Mouse (Mus musculus) T-helper 1 cell (primary cell): Measurements from ENCODE around the gene Cntn5.

Experiments
- in situ Hi-C: fragments of 300-600 bp; cut with MboI, MseI; formaldehyde crosslinking; loops from one replicate; pipeline ENCODE4 v1.15.1; 2025; ENCODE audit warnings: high pct_unique_total_duplicates

The Cntn5 gene

GRCm38 (mm10) chr9:9944872-9945271, 959.7 kb downstream of the Cntn5 start:
- in situ Hi-C loops = no loop called here

GRCm38 (mm10) chr9:9937444-9938436, 966.8 kb downstream of the Cntn5 start:
- in situ Hi-C loops = no loop called here

DNA sequence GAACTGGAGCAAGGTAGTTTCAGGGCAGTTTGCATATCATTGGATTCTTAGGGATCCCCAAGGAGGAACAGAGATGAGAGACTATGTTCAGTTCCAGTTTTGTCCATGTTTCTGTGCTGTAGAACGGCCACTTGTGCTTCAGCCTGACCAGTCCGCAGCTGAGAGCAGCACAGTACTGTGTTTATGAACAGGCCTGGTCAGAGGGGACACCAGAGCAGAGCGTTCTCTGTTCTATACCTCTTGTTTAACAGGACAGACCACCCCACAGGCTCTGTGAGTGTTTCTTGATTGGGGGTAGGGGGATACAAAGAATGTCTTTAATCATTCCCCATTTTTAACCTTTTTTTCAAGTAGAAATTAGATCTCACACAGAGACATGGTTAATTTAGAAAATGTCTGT, 984.0 kb downstream of the Cntn5 start:
- in situ Hi-C loops = no loop called here

GRCm38 (mm10) chr9:9899070-9899469, 1005.5 kb downstream of the Cntn5 start:
- in situ Hi-C loops = no loop called here

DNA sequence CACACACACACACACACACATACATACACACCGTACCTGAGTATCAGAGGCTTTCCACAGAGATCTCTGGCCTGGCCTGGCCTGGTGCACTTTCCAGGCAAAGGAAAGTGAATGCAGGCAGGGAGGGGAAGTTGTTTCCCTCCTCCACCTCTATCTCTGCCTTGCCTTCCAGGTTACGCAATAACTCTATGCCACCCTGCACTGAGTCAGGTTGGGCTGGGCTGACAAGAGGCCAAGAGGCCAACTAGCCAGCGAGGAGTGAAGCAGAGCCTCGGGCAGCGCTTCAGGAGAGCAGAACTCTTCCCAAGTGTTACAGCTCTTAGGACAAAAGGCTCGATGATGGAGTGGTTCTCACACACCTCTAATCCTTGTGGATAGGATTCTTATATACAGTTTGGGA, 1018.4 kb downstream of the Cntn5 start:
- in situ Hi-C loops = no loop called here

- in situ Hi-C loops = no loop called here
Observed at GRCm38 (mm10) chr9:9882779-9883383, 1021.7 kb downstream of the Cntn5 start.

DNA sequence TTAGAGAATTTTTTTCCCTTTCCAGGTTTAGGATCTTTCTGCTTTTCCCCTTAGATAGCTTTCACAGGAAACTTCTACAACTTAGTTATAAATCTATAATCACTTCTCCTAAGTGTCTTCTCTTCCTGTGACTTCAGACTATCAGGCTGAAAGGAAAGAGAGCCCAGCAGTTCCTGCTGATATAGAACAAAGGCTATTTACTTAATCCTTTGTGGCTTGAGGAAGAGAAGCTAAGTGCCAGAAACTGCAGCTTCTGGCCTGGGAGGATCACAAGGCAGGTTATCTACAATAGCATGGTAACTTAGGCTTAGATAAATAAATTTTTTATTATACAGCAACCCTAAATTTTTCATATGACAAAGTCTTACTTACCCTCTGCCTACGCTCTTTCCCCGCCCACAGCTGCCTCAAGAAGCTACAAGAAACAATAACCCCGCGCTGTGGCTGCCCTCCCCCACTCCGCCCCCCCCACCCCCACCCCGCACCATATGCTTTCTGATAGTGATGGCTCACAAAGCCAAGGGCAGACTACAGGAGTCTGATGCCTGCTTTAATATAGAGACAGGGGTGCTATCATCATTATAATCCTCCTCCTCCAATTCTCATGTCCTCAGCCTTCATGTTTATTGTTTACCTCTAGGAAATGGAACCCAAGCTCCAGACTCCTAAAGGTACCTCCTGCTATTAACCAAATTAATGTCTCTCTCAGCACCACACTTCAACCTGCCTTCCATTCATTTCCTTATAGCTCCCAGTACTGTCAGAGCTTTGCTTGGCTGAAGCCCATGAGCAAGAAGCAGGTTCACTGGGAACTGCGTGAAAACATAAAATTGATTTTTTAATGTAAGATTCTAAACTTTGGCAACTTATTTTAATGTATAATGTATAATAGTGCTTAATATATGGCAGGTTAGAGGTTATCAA, 1032.2 kb downstream of the Cntn5 start:
- in situ Hi-C loops = no loop called here

- in situ Hi-C loops = no loop called here
Observed at GRCm38 (mm10) chr9:9860631-9861030, 1043.9 kb downstream of the Cntn5 start.

GRCm38 (mm10) chr9:9859323-9859722, 1045.3 kb downstream of the Cntn5 start:
- in situ Hi-C loops = no loop called here

DNA sequence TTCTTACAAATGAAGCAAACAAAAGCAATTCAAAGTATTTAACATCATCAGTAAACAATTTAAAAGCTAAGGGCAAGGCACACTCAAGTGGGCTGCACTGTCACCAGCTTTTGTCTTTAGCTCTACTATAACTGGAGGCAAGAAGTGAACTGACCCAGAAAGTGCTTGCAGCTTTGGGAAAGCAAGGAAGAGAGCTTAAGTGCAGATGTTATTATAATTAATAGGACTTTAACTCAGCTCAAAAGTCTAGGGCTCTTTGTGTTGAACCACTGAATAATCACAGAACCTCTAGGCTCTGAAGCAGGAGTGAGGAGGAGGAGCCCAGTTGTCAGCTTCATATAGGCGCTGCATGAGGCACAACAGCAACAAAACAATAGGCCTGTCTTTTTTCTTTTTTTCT, 1049.8 kb downstream of the Cntn5 start:
- in situ Hi-C loops = no loop called here

DNA sequence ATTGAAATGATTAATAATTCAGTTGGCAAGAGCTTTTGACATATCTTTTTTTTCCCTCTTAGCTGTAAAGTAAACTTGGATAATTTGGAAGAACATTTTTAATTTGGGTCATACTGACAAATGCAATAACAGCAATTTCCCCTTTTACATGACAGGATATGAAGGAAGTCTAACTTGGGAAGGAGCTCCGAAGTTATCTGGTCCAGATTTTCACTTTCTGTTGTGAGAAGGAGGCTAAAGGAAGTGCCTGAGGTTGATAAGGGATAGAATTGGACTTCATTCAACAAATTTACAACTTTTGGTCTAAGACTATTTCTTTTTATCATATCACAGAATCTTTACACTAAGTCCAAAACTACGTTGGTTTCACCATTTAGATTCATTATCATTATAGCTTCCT, 1074.3 kb downstream of the Cntn5 start:
- in situ Hi-C loops = no loop called here

GRCm38 (mm10) chr9:9819963-9820362, 1084.6 kb downstream of the Cntn5 start:
- in situ Hi-C loops = no loop called here

- in situ Hi-C loops = no loop called here
Observed at GRCm38 (mm10) chr9:9817477-9817876, 1087.1 kb downstream of the Cntn5 start.

- in situ Hi-C loops = loop anchor here (10.0 kb wide), 1 partner anchor 365 kb away; no protein-coding TSS in a partner anchor
Observed at GRCm38 (mm10) chr9:9799546-9799945, 1105.0 kb downstream of the Cntn5 start.

DNA sequence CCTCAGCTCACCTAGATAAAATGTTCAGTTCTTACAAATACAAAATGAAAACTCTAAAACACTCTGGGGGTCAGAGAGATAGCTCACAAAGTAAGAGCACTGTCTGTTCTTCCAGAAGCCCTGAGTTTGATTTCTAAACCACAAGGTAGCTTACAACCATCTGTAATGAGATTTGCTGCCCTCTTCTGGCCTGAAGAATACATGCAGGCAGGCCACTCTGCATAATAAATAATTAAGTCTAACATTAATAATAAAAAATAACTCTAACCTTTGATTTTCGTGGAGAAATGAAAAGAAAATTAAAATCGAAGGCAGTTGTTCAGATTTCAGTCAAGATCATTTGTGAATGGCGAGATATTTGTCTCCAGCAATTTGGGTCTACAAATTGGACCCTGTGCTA, 1120.9 kb downstream of the Cntn5 start:
- in situ Hi-C loops = no loop called here

- in situ Hi-C loops = no loop called here
Observed at GRCm38 (mm10) chr9:9781157-9781884, 1123.3 kb downstream of the Cntn5 start.

DNA sequence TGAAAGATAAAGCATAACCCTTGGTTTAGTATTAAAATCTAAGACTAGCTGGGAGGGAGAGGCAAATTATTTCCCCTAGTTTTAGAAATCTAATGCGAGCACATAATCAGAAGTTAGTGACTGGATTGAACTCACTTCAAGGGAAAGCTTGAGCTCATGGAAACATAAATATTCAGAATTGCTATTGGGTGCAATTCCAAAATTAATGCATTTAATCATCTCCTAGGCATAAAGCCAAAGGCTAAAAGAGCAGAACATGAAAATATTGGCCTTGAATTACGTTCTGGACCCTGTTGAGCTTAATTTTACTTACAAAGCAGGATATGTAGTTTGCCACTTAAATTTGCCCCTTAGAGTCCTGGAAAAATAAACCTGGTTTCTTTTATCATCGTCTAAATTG, 1124.9 kb downstream of the Cntn5 start:
- in situ Hi-C loops = no loop called here

DNA sequence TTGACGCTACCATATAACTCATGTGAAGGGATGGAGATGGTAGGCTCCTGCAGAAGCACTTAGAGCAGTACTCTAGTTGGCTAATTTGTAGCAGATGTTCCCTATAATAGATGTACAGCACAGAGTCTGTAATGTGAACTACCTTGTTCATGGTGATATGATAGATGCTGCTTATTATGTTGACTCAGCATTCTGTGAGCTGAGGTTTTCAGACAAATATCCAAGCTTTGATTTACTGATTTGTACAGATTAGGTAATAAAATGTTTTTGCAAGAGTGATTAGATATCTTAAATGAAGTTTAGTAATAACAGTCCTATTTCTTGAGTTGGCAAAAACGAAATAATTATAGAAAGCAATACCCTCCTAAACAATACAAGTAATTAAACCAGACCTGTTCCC, 1133.8 kb downstream of the Cntn5 start:
- in situ Hi-C loops = no loop called here

GRCm38 (mm10) chr9:9769659-9770058, 1134.9 kb downstream of the Cntn5 start:
- in situ Hi-C loops = loop anchor here (10.0 kb wide), 1 partner anchor 1355 kb away; no protein-coding TSS in a partner anchor

GRCm38 (mm10) chr9:9718145-9718544, 1186.4 kb downstream of the Cntn5 start:
- in situ Hi-C loops = no loop called here

DNA sequence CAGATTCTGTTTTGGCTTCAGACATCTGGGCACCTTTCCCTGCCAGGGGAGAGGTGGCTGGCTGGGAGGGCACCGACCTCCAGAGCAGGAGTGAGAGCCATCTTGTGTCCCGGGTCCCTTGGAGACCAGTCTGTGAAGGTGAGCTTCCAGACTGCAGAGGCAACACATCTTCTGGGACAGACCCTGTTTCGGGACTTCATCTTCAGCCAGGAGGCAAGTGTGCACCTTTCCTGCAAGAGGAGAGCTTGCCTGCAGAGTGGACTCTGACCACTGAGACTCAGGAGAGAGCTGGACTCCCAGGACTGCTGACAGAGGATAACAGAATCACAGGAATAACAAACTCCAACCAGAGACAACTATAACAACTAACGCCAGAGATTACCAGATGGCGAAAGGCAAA, 1195.9 kb downstream of the Cntn5 start:
- in situ Hi-C loops = no loop called here
